Mouse (Mus musculus): ENCODE measurements around the gene Srp72. TPM values are rescaled to one million over a fixed set of nuclear protein-coding genes. Genes with fewer than 3 reads are reported as not detected.
"Not testable (repeated sequence)": the region's sequence is repeated elsewhere in the genome, so short reads cannot be mapped to it uniquely, and the experiment has no call there.

Gene Srp72
- polyA plus RNA-seq, 1 experiment = 5.8 TPM

GRCm38 (mm10) chr5:77015544-77016482 lies 41.3 kb downstream of the Srp72 start, which contains the start of gene Thegl:
Gene Thegl (plus strand): TSS chr5:77016023.
- H3K4me1 ChIP-seq (ENCODE audit: control insufficient read depth, insufficient read depth, insufficient read length, low read length) = peaks cover 4% of the 10 kb centered on the region; the same call in 1 of the 2 replicates
- H3K4me3 ChIP-seq (ENCODE audit: low read depth, low read length) = peak within 1 kb of the TSS; percentile 62
- H3K36me3 ChIP-seq (ENCODE audit: control insufficient read depth, insufficient read depth, low read length) = no peaks in the 10 kb centered on the region
- H3K27ac ChIP-seq (ENCODE audit: insufficient read depth, low read depth, low read length) = no peak within 1 kb of the TSS
- no peak for TF ChIP-seq CTCF (IDR thresholded peaks at IDR 0.05; ENCODE audit: extremely low read depth, insufficient read length, insufficient replicate concordance, low read depth, low read length)
- no peak for TF ChIP-seq POLR2A (IDR thresholded peaks at IDR 0.05; ENCODE audit: low read depth, low read length)
- WGBS = 22% methylated on average over 57 of the region's 57 CpGs
- H3K27me3 ChIP-seq (ENCODE audit: control insufficient read depth, insufficient read depth, low read length) = no peaks in the 10 kb centered on the region

GRCm38 (mm10) chr5:77028034-77028433 lies 53.6 kb downstream of the Srp72 start:
- Histone ChIP-seq H3K36me3 (ENCODE audit: control insufficient read depth, insufficient read depth, low read length) (no peaks in the 10 kb centered on the region), H3K4me3 (ENCODE audit: low read depth, low read length) (no peak overlapping the region), H3K27me3 (ENCODE audit: control insufficient read depth, insufficient read depth, low read length) (no peaks in the 10 kb centered on the region), H3K4me1 (ENCODE audit: control insufficient read depth, insufficient read depth, insufficient read length, low read length) (no peaks in the 10 kb centered on the region), H3K27ac (ENCODE audit: insufficient read depth, low read depth, low read length) (no peak overlapping the region)
- TF ChIP-seq POLR2A (IDR thresholded peaks at IDR 0.05; ENCODE audit: low read depth, low read length) (no peak), CTCF (IDR thresholded peaks at IDR 0.05; ENCODE audit: extremely low read depth, insufficient read length, insufficient replicate concordance, low read depth, low read length) (no peak)
- 65% methylated on average over 3 of the region's 3 CpGs for WGBS

- 67% methylated on average over 5 of the region's 5 CpGs for WGBS
- H3K4me1 ChIP-seq (ENCODE audit: control insufficient read depth, insufficient read depth, insufficient read length, low read length) = no peaks in the 10 kb centered on the region
- TF ChIP-seq CTCF (IDR thresholded peaks at IDR 0.05; ENCODE audit: extremely low read depth, insufficient read length, insufficient replicate concordance, low read depth, low read length) (peak; percentile 64; the same call in 1 of the 2 replicates), POLR2A (IDR thresholded peaks at IDR 0.05; ENCODE audit: low read depth, low read length) (no peak)
- no peak overlapping the region for H3K27ac ChIP-seq (ENCODE audit: insufficient read depth, low read depth, low read length)
- H3K36me3 ChIP-seq (ENCODE audit: control insufficient read depth, insufficient read depth, low read length) = no peaks in the 10 kb centered on the region
- no peak overlapping the region for H3K4me3 ChIP-seq (ENCODE audit: low read depth, low read length)
- H3K27me3 ChIP-seq (ENCODE audit: control insufficient read depth, insufficient read depth, low read length) = no peaks in the 10 kb centered on the region
These were observed 55.3 kb downstream of the Srp72 start for GRCm38 (mm10) chr5:77029735-77030134.

GRCm38 (mm10) chr5:77035101-77035500 lies 60.6 kb downstream of the Srp72 start:
- not testable (repeated sequence) for H3K4me3 ChIP-seq (ENCODE audit: low read depth, low read length); H3K27ac ChIP-seq (ENCODE audit: insufficient read depth, low read depth, low read length); H3K36me3 ChIP-seq (ENCODE audit: control insufficient read depth, insufficient read depth, low read length); H3K27me3 ChIP-seq (ENCODE audit: control insufficient read depth, insufficient read depth, low read length); H3K4me1 ChIP-seq (ENCODE audit: control insufficient read depth, insufficient read depth, insufficient read length, low read length)

GRCm38 (mm10) chr5:77038451-77038850 lies 64.0 kb downstream of the Srp72 start:
- no peak for TF ChIP-seq CTCF (IDR thresholded peaks at IDR 0.05; ENCODE audit: extremely low read depth, insufficient read length, insufficient replicate concordance, low read depth, low read length)
- no peak for TF ChIP-seq POLR2A (IDR thresholded peaks at IDR 0.05; ENCODE audit: low read depth, low read length)
- H3K4me3 ChIP-seq (ENCODE audit: low read depth, low read length) = no peak overlapping the region
- no peaks in the 10 kb centered on the region for H3K36me3 ChIP-seq (ENCODE audit: control insufficient read depth, insufficient read depth, low read length)
- H3K27ac ChIP-seq (ENCODE audit: insufficient read depth, low read depth, low read length) = no peak overlapping the region
- 88% methylated on average over 10 of the region's 10 CpGs for WGBS
- no peaks in the 10 kb centered on the region for H3K27me3 ChIP-seq (ENCODE audit: control insufficient read depth, insufficient read depth, low read length)
- no peaks in the 10 kb centered on the region for H3K4me1 ChIP-seq (ENCODE audit: control insufficient read depth, insufficient read depth, insufficient read length, low read length)

GRCm38 (mm10) chr5:77039391-77039790 lies 64.9 kb downstream of the Srp72 start:
- Histone ChIP-seq H3K27ac (ENCODE audit: insufficient read depth, low read depth, low read length) (no peak overlapping the region), H3K36me3 (ENCODE audit: control insufficient read depth, insufficient read depth, low read length) (no peaks in the 10 kb centered on the region), H3K4me1 (ENCODE audit: control insufficient read depth, insufficient read depth, insufficient read length, low read length) (no peaks in the 10 kb centered on the region), H3K4me3 (ENCODE audit: low read depth, low read length) (no peak overlapping the region), H3K27me3 (ENCODE audit: control insufficient read depth, insufficient read depth, low read length) (no peaks in the 10 kb centered on the region)
- TF ChIP-seq CTCF (IDR thresholded peaks at IDR 0.05; ENCODE audit: extremely low read depth, insufficient read length, insufficient replicate concordance, low read depth, low read length) (no peak), POLR2A (IDR thresholded peaks at IDR 0.05; ENCODE audit: low read depth, low read length) (no peak)

- no peak overlapping the region for H3K27ac ChIP-seq (ENCODE audit: insufficient read depth, low read depth, low read length)
- no peak overlapping the region for H3K4me3 ChIP-seq (ENCODE audit: low read depth, low read length)
- H3K36me3 ChIP-seq (ENCODE audit: control insufficient read depth, insufficient read depth, low read length) = no peaks in the 10 kb centered on the region
- TF ChIP-seq CTCF (IDR thresholded peaks at IDR 0.05; ENCODE audit: extremely low read depth, insufficient read length, insufficient replicate concordance, low read depth, low read length) = no peak
- TF ChIP-seq POLR2A (IDR thresholded peaks at IDR 0.05; ENCODE audit: low read depth, low read length) = no peak
- no peaks in the 10 kb centered on the region for H3K27me3 ChIP-seq (ENCODE audit: control insufficient read depth, insufficient read depth, low read length)
- WGBS = 66% methylated on average over 5 of the region's 5 CpGs
- H3K4me1 ChIP-seq (ENCODE audit: control insufficient read depth, insufficient read depth, insufficient read length, low read length) = no peaks in the 10 kb centered on the region
These were observed 69.9 kb downstream of the Srp72 start for GRCm38 (mm10) chr5:77044362-77044761.

Other genes with a start within 250 kb of the Srp72 start
- 1.2 and 2.2 TPM in 2 replicates for gene Aasdh, start 69.2 kb upstream of the Srp72 start, polyA plus RNA-seq (2012; rRNA removed)
- gene Paics, start 23.4 kb upstream of the Srp72 start, polyA plus RNA-seq (2012; rRNA removed) = 5.9 and 6.1 TPM in 2 replicates
- gene Ppat, start 23.1 kb upstream of the Srp72 start, polyA plus RNA-seq (2012; rRNA removed) = 1.2 TPM in 2 replicates
- gene Arl9, start 29.4 kb downstream of the Srp72 start, polyA plus RNA-seq (2012; rRNA removed) = not detected in 2 replicates
- gene Thegl, start 41.3 kb downstream of the Srp72 start, polyA plus RNA-seq (2012; rRNA removed) = 0.13 and 0.89 TPM in 2 replicates
- gene Hopx, start 140.4 kb downstream of the Srp72 start, polyA plus RNA-seq (2012; rRNA removed) = 72.0 and 80.7 TPM in 2 replicates
- 0.25 TPM in 1 of 2 replicates, not detected in the other for gene Spink2, start 236.8 kb downstream of the Srp72 start, polyA plus RNA-seq (2012; rRNA removed)